Comparison of ENCODE assay signal across 10 mouse cellular contexts in genomic region chr11:17951336-17951735, GRCm38 (mm10). TPM values are rescaled to one million over a fixed set of nuclear protein-coding genes. Genes with fewer than 3 reads are reported as not detected.
DNase-seq lines count a peak whose midpoint lies in the region; ATAC-seq and TF ChIP-seq lines count a peak whose summit lies in the region.
"Had no signal": no experiment of that assay in that cellular context is flagged by ENCODE, and none has a peak within 500 bp of the region (broad histone marks: within the 10 kb centered on the region; RNA-seq: fewer than 3 reads in every experiment).

No protein-coding gene starts in this region.

- no peak for TF ChIP-seq EP300 in stomach, postnatal 0 days (optimal IDR thresholded peaks at IDR 0.05)

- no peaks in the 10 kb centered on the region for H3K9me3 ChIP-seq in hindbrain, embryonic 13.5 days
- H3K9me3 ChIP-seq in hindbrain, embryonic 12.5 days (replicated peaks), result no peaks in the 10 kb centered on the region
- no peaks in the 10 kb centered on the region for H3K9me3 ChIP-seq in stomach, postnatal 0 days (ENCODE audit: control insufficient read depth, low read length)
- H3K9me3 ChIP-seq: midbrain, embryonic 12.5 days had no signal

- no peaks in the 10 kb centered on the region for H3K27me3 ChIP-seq in hindbrain, embryonic 13.5 days
- no peaks in the 10 kb centered on the region for H3K27me3 ChIP-seq in hindbrain, embryonic 12.5 days
- H3K27me3 ChIP-seq in stomach, postnatal 0 days (ENCODE audit: control insufficient read depth, insufficient read depth, low read length), result no peaks in the 10 kb centered on the region
- H3K27me3 ChIP-seq: midbrain, embryonic 12.5 days had no signal

- WGBS in hindbrain, embryonic 13.5 days, result 90% methylated on average over 3 of the region's 3 CpGs
- WGBS in hindbrain, embryonic 12.5 days, result 96% methylated on average over 3 of the region's 3 CpGs
- 77% methylated on average over 3 of the region's 3 CpGs for WGBS in stomach, postnatal 0 days

- peaks cover 30% of the 10 kb centered on the region for H3K36me3 ChIP-seq in hindbrain, embryonic 13.5 days
- peaks cover 31% of the 10 kb centered on the region for H3K36me3 ChIP-seq in hindbrain, embryonic 12.5 days
- peaks cover 3% of the 10 kb centered on the region; the same call in 1 of the 2 replicates for H3K36me3 ChIP-seq in stomach, postnatal 0 days (ENCODE audit: control insufficient read depth, insufficient read depth, low read length)

- peaks cover 21% of the 10 kb centered on the region for H3K4me1 ChIP-seq in hindbrain, embryonic 13.5 days (replicated peaks)
- H3K4me1 ChIP-seq in hindbrain, embryonic 12.5 days, result peaks cover 2% of the 10 kb centered on the region; the same call in 1 of the 2 replicates
- no peaks in the 10 kb centered on the region for H3K4me1 ChIP-seq in stomach, postnatal 0 days (replicated peaks; ENCODE audit: control insufficient read depth, insufficient read depth)
- H3K4me1 ChIP-seq: midbrain, embryonic 12.5 days had no signal

- peak; percentile 22 for DNase-seq in cerebellum, adult 11-12 months
- DNase-seq in frontal cortex, postnatal 25 days (ENCODE audit: low spot score in 2 of 2), result peak; percentile 13 to 26
- peak; percentile 19 to 33 for DNase-seq in left cerebral cortex, postnatal 36 days (ENCODE audit: low spot score in 2 of 2)
- no peak for DNase-seq in gastrocnemius, postnatal 4 days (ENCODE audit: low spot score in 2 of 2)
- DNase-seq in stomach, postnatal 0 days (ENCODE audit: low spot score), result no peak
- DNase-seq in spleen, postnatal 14 days (ENCODE audit: low spot score in 2 of 2), result no peak
- DNase-seq: gastrocnemius, postnatal 14 days had no signal

- ATAC-seq in hindbrain, embryonic 13.5 days (ENCODE audit: low FRiP score), result no peak
- ATAC-seq in hindbrain, embryonic 12.5 days (ENCODE audit: low FRiP score), result no peak
- no peak for ATAC-seq in stomach, postnatal 0 days (ENCODE audit: low FRiP score, low TSS enrichment)

- H3K4me2 ChIP-seq in hindbrain, embryonic 13.5 days, result 0 out of 2 replicates have a peak overlapping the region, but pooled peaks have one; percentile 77
- no peak overlapping the region for H3K4me2 ChIP-seq in hindbrain, embryonic 12.5 days (replicated peaks)
- H3K4me2 ChIP-seq in stomach, postnatal 0 days (replicated peaks; ENCODE audit: low read depth), result no peak overlapping the region
- H3K4me2 ChIP-seq: midbrain, embryonic 12.5 days had no signal

- intact Hi-C loops in left cerebral cortex, postnatal 36 days (cut with DNase I), result no loop called here

- no peak for TF ChIP-seq CTCF in stomach, postnatal 0 days (IDR thresholded peaks at IDR 0.05; ENCODE audit: low read depth)

- no peak overlapping the region for H3K4me3 ChIP-seq in hindbrain, embryonic 13.5 days
- no peak overlapping the region for H3K4me3 ChIP-seq in hindbrain, embryonic 12.5 days
- no peak overlapping the region for H3K4me3 ChIP-seq in stomach, postnatal 0 days (ENCODE audit: low read depth, low read length)
- H3K4me3 ChIP-seq: midbrain, embryonic 12.5 days had no signal

- no peak overlapping the region for H3K9ac ChIP-seq in hindbrain, embryonic 13.5 days
- H3K9ac ChIP-seq in hindbrain, embryonic 12.5 days, result no peak overlapping the region
- H3K9ac ChIP-seq in stomach, postnatal 0 days (ENCODE audit: low read length), result no peak overlapping the region
- H3K9ac ChIP-seq: midbrain, embryonic 12.5 days had no signal

- no peak overlapping the region for H3K27ac ChIP-seq in hindbrain, embryonic 13.5 days
- no peak overlapping the region for H3K27ac ChIP-seq in hindbrain, embryonic 12.5 days
- no peak overlapping the region for H3K27ac ChIP-seq in stomach, postnatal 0 days (replicated peaks)
- H3K27ac ChIP-seq: midbrain, embryonic 12.5 days had no signal

RNA-seq across cellular contexts. Expression of gene Etaa1, which starts 2.3 kb away (rescaled TPM):
- 9.4 and 9.7 TPM in 2 replicates for polyA plus RNA-seq in hindbrain, embryonic 13.5 days (2015; fragmentation: Nextera tagmentation; extraction: Ambion mirVana)
- polyA plus RNA-seq in hindbrain, embryonic 12.5 days (2016; fragmentation: Nextera tagmentation; extraction: Ambion mirVana), result 13.0 and 15.0 TPM in 2 replicates
- 1 to 10 TPM; 6.7 to 7.0 TPM for total RNA-seq in left cerebral cortex, postnatal 36 days (2021)
- 1 to 10 TPM; 5.7 to 5.9 TPM for total RNA-seq in gastrocnemius, postnatal 4 days (2021)
- 4.7 and 5.0 TPM in 2 replicates for polyA plus RNA-seq in stomach, postnatal 0 days (2015; fragmentation: Nextera tagmentation; extraction: Ambion mirVana)

Comparison
In these comparisons a context has a peak if more than half of its experiments do, and no peak if none do; other contexts are left out.
1. DNase-seq: peak in cerebellum, adult 11-12 months (single experiment), frontal cortex, postnatal 25 days (2 of 2) and left cerebral cortex, postnatal 36 days (2 of 2); none in gastrocnemius, postnatal 4 days (0 of 2), stomach, postnatal 0 days (single experiment) and spleen, postnatal 14 days (0 of 2).